In the genomic region with DNA sequence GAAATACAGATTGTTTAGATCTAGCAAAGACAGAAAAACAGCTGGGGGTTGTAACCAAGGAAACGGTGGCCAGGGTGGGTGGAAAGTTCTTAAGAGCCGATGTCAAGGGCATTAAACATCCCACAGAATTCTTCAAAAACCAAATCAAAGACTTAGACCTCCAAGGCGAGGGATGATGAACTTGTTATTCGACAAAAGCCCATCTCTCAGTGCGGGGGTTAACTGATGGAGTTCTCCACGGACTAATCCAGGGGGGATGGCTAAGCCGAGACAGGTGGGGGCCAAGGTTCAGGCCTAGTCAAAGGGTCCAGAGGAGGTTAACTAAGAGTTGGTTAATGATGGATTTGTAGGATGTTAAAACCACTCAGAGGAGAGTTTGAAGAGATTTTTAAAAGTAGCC, we compare ENCODE assay signal across 10 mouse cellular contexts. TPM values are rescaled to one million over a fixed set of nuclear protein-coding genes. Genes with fewer than 3 reads are reported as not detected.
A peak's percentile ranks its signal among the peaks of the same experiment; 100 is the strongest.
DNase-seq lines count a peak whose midpoint lies in the region; ATAC-seq and TF ChIP-seq lines count a peak whose summit lies in the region.
"Had no signal": no experiment of that assay in that cellular context is flagged by ENCODE, and none has a peak within 500 bp of the region (broad histone marks: within the 10 kb centered on the region; RNA-seq: fewer than 3 reads in every experiment).

No protein-coding gene starts in this region.

- DNase-seq in left cerebral cortex, adult 2 months (ENCODE audit: extremely low spot score in 1 of 2, low spot score in 2 of 2), result no peak
- no peak for DNase-seq in left cerebral cortex, adult 8-10 months (ENCODE audit: low spot score in 2 of 2)
- no peak for DNase-seq in embryonic facial prominence, embryonic 14.5 days (ENCODE audit: low spot score)
- no peak for DNase-seq in intestine, embryonic 14.5 days (ENCODE audit: low spot score)
- no peak for DNase-seq in adrenal gland, postnatal 4 days (ENCODE audit: low spot score in 2 of 2)
- DNase-seq in ovary, postnatal 14 days (ENCODE audit: low spot score), result no peak
- DNase-seq: gastrocnemius, postnatal 10 days; thymus, postnatal 4 days had no signal

- no peaks in the 10 kb centered on the region for H3K9me3 ChIP-seq in embryonic facial prominence, embryonic 14.5 days (ENCODE audit: control insufficient read depth, low read length)
- no peaks in the 10 kb centered on the region for H3K9me3 ChIP-seq in intestine, embryonic 14.5 days (ENCODE audit: control insufficient read depth, low read length)

- H3ac ChIP-seq in myocyte (ENCODE audit: control insufficient read depth, insufficient read length), result no peak overlapping the region

- no peaks in the 10 kb centered on the region for H3K36me3 ChIP-seq in embryonic facial prominence, embryonic 14.5 days (ENCODE audit: control insufficient read depth, insufficient read depth, low read length)
- H3K36me3 ChIP-seq in intestine, embryonic 14.5 days (ENCODE audit: control insufficient read depth, insufficient read depth, low read length), result no peaks in the 10 kb centered on the region
- H3K36me3 ChIP-seq in myocyte (ENCODE audit: control insufficient read depth, insufficient read depth), result no peaks in the 10 kb centered on the region

- no peak overlapping the region for H3K27ac ChIP-seq in left cerebral cortex, adult 2 months
- no peak overlapping the region for H3K27ac ChIP-seq in embryonic facial prominence, embryonic 14.5 days (replicated peaks; ENCODE audit: low read depth, low read length)
- H3K27ac ChIP-seq in intestine, embryonic 14.5 days (ENCODE audit: low read depth), result no peak overlapping the region

- WGBS in embryonic facial prominence, embryonic 14.5 days, result 17% methylated on average over 7 of the region's 7 CpGs
- 24% methylated on average over 7 of the region's 7 CpGs for WGBS in intestine, embryonic 14.5 days

- intact Hi-C loops in left cerebral cortex, adult 2 months (cut with DNase I), result loop anchor here (2.0 to 10.0 kb wide), 5 partner anchors 99 to 295 kb away; partner anchors contain the start of genes Cnot8, Igtp, Irgm2 and Larp1

- H3K27me3 ChIP-seq in embryonic facial prominence, embryonic 14.5 days (replicated peaks; ENCODE audit: control insufficient read depth, insufficient read depth, low read length), result no peaks in the 10 kb centered on the region
- no peaks in the 10 kb centered on the region for H3K27me3 ChIP-seq in intestine, embryonic 14.5 days (replicated peaks; ENCODE audit: control insufficient read depth, insufficient read depth, low read length)
- H3K27me3 ChIP-seq in myocyte (ENCODE audit: control insufficient read depth, insufficient read depth, insufficient read length), result no peaks in the 10 kb centered on the region

- H3K4me2 ChIP-seq in embryonic facial prominence, embryonic 14.5 days (ENCODE audit: low read depth, low read length), result peak overlapping the region; percentile 63
- peak overlapping the region; percentile 67 for H3K4me2 ChIP-seq in intestine, embryonic 14.5 days (ENCODE audit: low read length)
- peak overlapping the region; percentile 87 for H3K4me2 ChIP-seq in myocyte (ENCODE audit: low read depth)

- H3K4me3 ChIP-seq in left cerebral cortex, adult 2 months, result peak overlapping the region; percentile 79
- peak overlapping the region; percentile 51 for H3K4me3 ChIP-seq in embryonic facial prominence, embryonic 14.5 days (ENCODE audit: low read depth, low read length)
- 0 out of 2 replicates have a peak overlapping the region, but pooled peaks have one; percentile 51 for H3K4me3 ChIP-seq in intestine, embryonic 14.5 days (ENCODE audit: low read depth, low read length)
- peak overlapping the region; percentile 37 for H3K4me3 ChIP-seq in myocyte

- TF ChIP-seq CTCF in left cerebral cortex, adult 2 months (IDR thresholded peaks at IDR 0.05), result no peak

- no peak for TF ChIP-seq POLR2A in myocyte (IDR thresholded peaks at IDR 0.05; ENCODE audit: insufficient read length, low read depth)

- peak overlapping the region; percentile 42; the same call in 1 of the 2 replicates for H3K9ac ChIP-seq in embryonic facial prominence, embryonic 14.5 days (ENCODE audit: low read depth, low read length)
- H3K9ac ChIP-seq in intestine, embryonic 14.5 days (ENCODE audit: low read length), result no peak overlapping the region

- ATAC-seq in embryonic facial prominence, embryonic 14.5 days (ENCODE audit: low read depth), result no peak
- no peak for ATAC-seq in intestine, embryonic 14.5 days (replicated peaks; ENCODE audit: low FRiP score, low TSS enrichment, low read depth)
- no peak for ATAC-seq in megakaryocyte progenitor cell, adult 5-6 weeks (replicated peaks; ENCODE audit: poor library complexity)

- H3K4me1 ChIP-seq in embryonic facial prominence, embryonic 14.5 days (ENCODE audit: control insufficient read depth, insufficient read depth, low read length), result peaks cover 15% of the 10 kb centered on the region
- H3K4me1 ChIP-seq in intestine, embryonic 14.5 days (replicated peaks; ENCODE audit: control insufficient read depth, insufficient read depth, low read length), result peaks cover 16% of the 10 kb centered on the region

- no peaks in the 10 kb centered on the region for H3K79me2 ChIP-seq in myocyte (ENCODE audit: control insufficient read depth, insufficient read depth)

TF ChIP-seq in myocyte, 11 proteins besides CTCF, POLR2A, EP300 and RAD21:
- no peak for TF ChIP-seq MAX (IDR thresholded peaks at IDR 0.05; ENCODE audit: low read depth)
- TF ChIP-seq USF1 (IDR thresholded peaks at IDR 0.05; ENCODE audit: low read depth), result no peak
- TF ChIP-seq E2F4 (IDR thresholded peaks at IDR 0.05; ENCODE audit: insufficient read depth), result no peak
- TF ChIP-seq REST (IDR thresholded peaks at IDR 0.05; ENCODE audit: insufficient read depth, insufficient read length), result no peak
- TF ChIP-seq TCF3 (IDR thresholded peaks at IDR 0.05; ENCODE audit: insufficient read length, low read depth), result no peak
- no peak for TF ChIP-seq TCF12 (IDR thresholded peaks at IDR 0.05; ENCODE audit: insufficient read depth, poor library complexity, severe bottlenecking)
- TF ChIP-seq CEBPB (IDR thresholded peaks at IDR 0.05; ENCODE audit: insufficient read depth, poor library complexity, severe bottlenecking), result no peak
- TF ChIP-seq MYOD1 (IDR thresholded peaks at IDR 0.05; ENCODE audit: control insufficient read depth in 1 of 3, insufficient read length in 2 of 3, low read depth in 2 of 3), result no peak
- no peak for TF ChIP-seq MYOG (IDR thresholded peaks at IDR 0.05; ENCODE audit: control insufficient read depth in 1 of 3, insufficient read depth in 1 of 3, insufficient read length in 2 of 3, low read depth in 2 of 3)
- TF ChIP-seq POLR2AphosphoS2 (IDR thresholded peaks at IDR 0.05; ENCODE audit: insufficient read length, low read depth), result no peak
- TF ChIP-seq SRF (IDR thresholded peaks at IDR 0.05; ENCODE audit: control insufficient read depth, insufficient read length, low read depth), result no peak

RNA-seq across cellular contexts. Expression of gene Zfp692, which starts 3.3 kb away (rescaled TPM):
- total RNA-seq in left cerebral cortex, adult 2 months (2021), result 10 to 100 TPM; 31.4 to 31.9 TPM
- total RNA-seq in left cerebral cortex, adult 8-10 months (2022), result 10 to 100 TPM; 25.0 to 28.7 (median 26.5) TPM
- 14.2 and 14.7 TPM in 2 replicates for polyA plus RNA-seq in embryonic facial prominence, embryonic 14.5 days (2014; fragmentation: Nextera tagmentation; extraction: Ambion mirVana)
- polyA plus RNA-seq in intestine, embryonic 14.5 days (2014; fragmentation: Nextera tagmentation; extraction: Ambion mirVana), result 19.7 and 22.3 TPM in 2 replicates
- 6.0 TPM for polyA plus RNA-seq in myocyte (2012; fragmentation: generic; extraction: Trizol)
- total RNA-seq in adrenal gland, postnatal 4 days (2021), result 10 to 100 TPM; 13.4 to 15.0 TPM
- 22.7 and 27.3 TPM in 2 replicates for total RNA-seq in megakaryocyte progenitor cell, adult 5-6 weeks (2015)
- 33.0 and 36.8 TPM in 2 replicates for total RNA-seq in megakaryocyte progenitor cell, adult 5-6 weeks (2017)

RNA-seq across cellular contexts. Expression of gene Zfp672, which starts 26.5 kb away (rescaled TPM):
- total RNA-seq in left cerebral cortex, adult 2 months (2021), result 10 to 100 TPM; 46.2 to 49.7 TPM
- 10 to 100 TPM; 41.1 to 48.4 (median 45.4) TPM for total RNA-seq in left cerebral cortex, adult 8-10 months (2022)
- polyA plus RNA-seq in embryonic facial prominence, embryonic 14.5 days (2014; fragmentation: Nextera tagmentation; extraction: Ambion mirVana), result 42.3 TPM in 2 replicates
- polyA plus RNA-seq in intestine, embryonic 14.5 days (2014; fragmentation: Nextera tagmentation; extraction: Ambion mirVana), result 45.9 and 49.6 TPM in 2 replicates
- polyA plus RNA-seq in myocyte (2012; fragmentation: generic; extraction: Trizol), result 15.7 TPM
- 10 to 100 TPM; 45.8 to 49.7 TPM for total RNA-seq in adrenal gland, postnatal 4 days (2021)
- 31.0 and 31.6 TPM in 2 replicates for total RNA-seq in megakaryocyte progenitor cell, adult 5-6 weeks (2015)
- total RNA-seq in megakaryocyte progenitor cell, adult 5-6 weeks (2017), result 23.2 and 26.4 TPM in 2 replicates

RNA-seq across cellular contexts. Expression of gene Sh3bp5l, which starts 26.9 kb away (rescaled TPM):
- total RNA-seq in left cerebral cortex, adult 2 months (2021), result 10 to 100 TPM; 53.5 to 59.2 TPM
- total RNA-seq in left cerebral cortex, adult 8-10 months (2022), result 10 to 100 TPM; 41.8 to 49.8 (median 44.4) TPM
- 23.2 and 27.3 TPM in 2 replicates for polyA plus RNA-seq in embryonic facial prominence, embryonic 14.5 days (2014; fragmentation: Nextera tagmentation; extraction: Ambion mirVana)
- 27.5 and 28.9 TPM in 2 replicates for polyA plus RNA-seq in intestine, embryonic 14.5 days (2014; fragmentation: Nextera tagmentation; extraction: Ambion mirVana)
- polyA plus RNA-seq in myocyte (2012; fragmentation: generic; extraction: Trizol), result 38.1 TPM
- total RNA-seq in adrenal gland, postnatal 4 days (2021), result 10 to 100 TPM; 47.4 to 54.1 TPM
- 2.5 and 4.1 TPM in 2 replicates for total RNA-seq in megakaryocyte progenitor cell, adult 5-6 weeks (2015)
- 12.8 and 31.6 TPM in 2 replicates for total RNA-seq in megakaryocyte progenitor cell, adult 5-6 weeks (2017)

RNA-seq across cellular contexts. Expression of gene 4930438A08Rik, which starts 29.0 kb away (rescaled TPM):
- not detected for total RNA-seq in left cerebral cortex, adult 2 months (2021)
- not detected for total RNA-seq in left cerebral cortex, adult 8-10 months (2022)
- 0.22 and 0.45 TPM in 2 replicates for polyA plus RNA-seq in embryonic facial prominence, embryonic 14.5 days (2014; fragmentation: Nextera tagmentation; extraction: Ambion mirVana)
- not detected in 2 replicates for polyA plus RNA-seq in intestine, embryonic 14.5 days (2014; fragmentation: Nextera tagmentation; extraction: Ambion mirVana)
- polyA plus RNA-seq in myocyte (2012; fragmentation: generic; extraction: Trizol), result 0.67 TPM
- total RNA-seq in adrenal gland, postnatal 4 days (2021), result under 1 TPM; 0.28 to 0.85 TPM
- total RNA-seq in megakaryocyte progenitor cell, adult 5-6 weeks (2015), result 5.2 and 6.5 TPM in 2 replicates
- 6.4 and 13.3 TPM in 2 replicates for total RNA-seq in megakaryocyte progenitor cell, adult 5-6 weeks (2017)
- total RNA-seq: gastrocnemius, postnatal 10 days had no signal
